Mouse (Mus musculus): ENCODE measurements at regions not wholly inside any gene's neighbourhood (a gene's known extent, or its start where the extent isn't known, plus 50 kb on each side); places are given as distances from the start of the nearest gene placed in this dataset.

DNA sequence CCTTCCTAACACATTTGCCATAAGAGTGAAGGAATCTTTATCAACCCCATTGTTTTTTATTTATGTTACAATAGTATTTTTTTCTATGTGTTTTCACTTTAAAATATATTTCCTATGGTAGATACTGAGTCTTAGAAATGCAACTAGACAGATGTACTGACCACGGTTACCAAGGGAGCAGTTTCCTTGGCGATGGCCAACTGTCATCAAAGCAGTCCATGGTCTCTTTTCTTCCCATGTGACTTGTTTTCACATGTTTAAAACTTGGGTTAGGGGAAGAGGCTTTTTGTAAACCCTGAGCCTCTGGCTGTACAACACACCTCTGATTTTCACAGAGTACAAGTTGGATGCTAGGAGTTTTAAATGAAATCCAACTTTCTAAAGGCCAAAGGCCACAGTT lies 411.9 kb upstream of the Gm765 start:
- DNase-seq (ENCODE audit: low read depth, low spot score), result no peak

DNA sequence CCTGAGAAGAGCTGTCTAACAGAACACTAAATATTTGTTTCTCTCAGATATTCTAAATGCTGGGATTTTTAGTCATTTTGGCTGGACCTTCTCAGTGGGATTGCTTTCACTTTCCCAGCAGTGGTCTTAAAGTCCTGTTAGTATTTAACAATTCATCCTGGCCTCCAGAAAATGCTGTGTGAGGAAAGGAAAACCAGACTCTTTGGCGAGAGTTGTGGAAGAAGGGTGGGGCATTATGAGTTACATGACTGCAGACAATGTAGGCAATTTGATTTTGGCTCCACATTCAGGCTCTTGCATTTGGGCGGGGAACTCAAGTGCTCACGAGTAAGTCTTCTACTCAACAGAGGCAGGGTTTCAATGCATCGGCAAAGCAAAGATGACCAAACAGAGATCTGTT lies 406.1 kb upstream of the Gm765 start:
- DNase-seq (ENCODE audit: low read depth, low spot score), result no peak

DNA sequence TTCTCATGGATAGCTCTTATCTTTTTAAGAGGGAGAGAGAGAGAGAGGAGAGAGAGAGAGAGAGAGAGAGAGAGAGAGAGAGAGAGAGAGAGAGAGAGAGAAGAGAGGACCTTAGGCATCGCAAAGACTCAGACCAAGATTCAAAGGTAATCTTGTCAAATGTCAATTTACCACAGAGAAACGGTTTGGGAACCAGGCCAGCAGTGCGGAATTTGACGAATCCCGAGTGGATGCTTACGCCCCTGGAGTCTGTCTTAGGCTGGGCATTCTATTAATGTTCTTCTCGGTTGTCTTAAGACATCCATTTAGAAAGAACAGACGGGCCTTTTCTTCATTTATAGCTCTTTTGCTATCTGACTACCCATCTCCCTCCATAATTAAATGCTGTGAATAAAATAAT lies 404.4 kb upstream of the Gm765 start:
- DNase-seq (ENCODE audit: low read depth, low spot score), result no peak

DNA sequence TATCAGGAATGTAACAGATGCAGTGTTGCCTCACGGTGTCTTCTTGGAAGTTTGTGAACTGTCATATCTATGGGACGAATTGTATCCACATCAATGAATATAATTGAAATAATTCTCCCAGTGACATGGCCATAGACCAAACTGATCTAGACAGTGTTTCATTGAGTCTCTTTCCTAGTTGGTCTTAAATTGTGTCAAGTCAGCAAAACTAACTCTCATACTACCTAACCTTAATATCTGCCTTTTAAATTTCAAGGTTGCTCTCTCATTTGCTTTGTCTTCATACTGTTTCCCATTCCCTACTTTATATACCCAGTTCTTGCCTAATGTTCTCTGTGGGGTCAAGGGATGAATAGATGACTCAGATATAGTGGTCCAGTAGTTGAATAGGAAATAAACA lies 397.9 kb upstream of the Gm765 start:
- no peak for DNase-seq (ENCODE audit: low read depth, low spot score)

DNA sequence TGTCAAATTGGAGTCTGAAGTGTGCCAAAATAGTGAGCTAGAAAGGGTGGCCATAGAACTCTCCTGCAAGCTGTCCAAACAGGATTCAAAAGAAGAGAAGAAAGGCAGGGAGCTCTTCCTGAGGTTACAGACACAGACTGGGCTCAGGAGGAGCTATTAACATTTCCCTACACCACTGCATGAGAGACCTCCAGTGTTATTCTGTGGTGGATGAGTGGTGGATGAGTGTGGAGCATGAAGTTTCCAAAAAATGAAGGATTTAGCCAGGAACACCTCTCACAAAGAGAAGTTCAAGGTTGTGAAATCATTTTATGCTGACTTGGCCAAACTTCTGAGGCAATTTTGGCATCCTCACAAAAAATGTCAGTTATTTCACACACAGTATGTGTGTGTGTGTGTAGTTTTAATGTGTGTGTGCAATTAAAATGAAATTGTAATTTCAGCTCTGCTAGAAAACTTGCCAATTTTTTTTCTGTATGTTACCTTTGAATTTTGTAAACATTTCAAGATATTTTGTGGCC lies 388.5 kb upstream of the Gm765 start:
- no peak for DNase-seq (ENCODE audit: low read depth, low spot score)

DNA sequence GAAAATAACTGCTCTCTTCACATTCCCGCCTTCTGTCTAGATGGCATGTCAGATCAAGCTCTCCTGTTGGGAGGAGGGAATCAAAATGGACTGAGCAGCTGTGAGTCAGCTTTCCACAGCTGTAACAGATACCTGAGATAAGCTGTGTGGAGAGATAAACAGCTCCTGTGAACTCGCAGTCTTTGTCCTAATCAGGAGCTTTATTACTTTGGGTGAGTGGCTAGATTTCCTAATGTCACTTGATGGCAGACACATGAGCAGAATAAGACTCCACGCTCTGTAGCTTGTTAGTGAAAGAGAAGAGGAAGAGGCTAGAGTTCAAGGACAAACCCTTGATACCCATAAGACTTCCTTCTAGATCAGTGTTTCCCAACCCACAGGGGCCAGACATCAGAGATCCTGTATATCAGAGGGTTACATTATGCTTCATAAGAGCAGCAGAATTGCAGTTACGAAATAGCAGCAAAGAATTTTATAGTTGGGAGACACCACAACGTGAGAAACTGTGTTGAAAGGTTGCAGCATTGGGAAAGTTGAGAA lies 384.1 kb upstream of the Gm765 start:
- DNase-seq (ENCODE audit: low read depth, low spot score), result no peak

DNA sequence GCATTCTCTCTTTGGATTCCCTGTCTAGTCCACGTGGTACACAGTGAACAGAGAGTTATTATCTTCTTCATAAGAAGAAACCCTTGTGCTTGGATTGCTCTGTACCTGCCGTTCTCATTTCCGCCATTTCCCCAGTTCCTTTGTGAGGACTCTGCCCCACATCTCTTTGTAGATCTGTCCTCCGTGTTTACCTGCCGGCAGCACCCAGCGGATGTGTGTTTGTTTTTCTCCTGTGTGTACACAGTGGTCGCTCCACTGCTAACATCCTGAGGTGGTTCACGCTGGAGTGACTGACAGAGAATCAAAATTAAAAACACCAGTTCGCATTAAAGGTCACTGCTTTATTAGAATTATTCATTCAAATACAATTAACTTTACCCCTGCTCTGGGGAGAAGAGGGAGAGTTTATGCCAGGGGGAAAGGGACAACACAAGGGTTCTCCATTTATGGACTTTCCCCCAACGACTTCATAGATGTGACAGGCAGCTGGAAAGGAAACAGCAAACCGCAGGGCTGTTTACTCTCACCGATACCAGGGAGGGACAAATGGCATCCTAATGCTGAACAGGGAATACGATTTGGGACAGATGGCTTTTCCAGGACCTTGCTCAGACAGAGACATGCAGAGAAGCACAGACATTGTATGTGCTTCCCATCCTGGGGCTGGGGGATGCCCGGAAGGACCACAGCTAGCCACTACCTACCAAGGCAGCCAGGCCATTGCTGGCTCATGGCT lies 362.5 kb upstream of the Gm765 start:
- DNase-seq (ENCODE audit: low read depth, low spot score), result no peak

DNA sequence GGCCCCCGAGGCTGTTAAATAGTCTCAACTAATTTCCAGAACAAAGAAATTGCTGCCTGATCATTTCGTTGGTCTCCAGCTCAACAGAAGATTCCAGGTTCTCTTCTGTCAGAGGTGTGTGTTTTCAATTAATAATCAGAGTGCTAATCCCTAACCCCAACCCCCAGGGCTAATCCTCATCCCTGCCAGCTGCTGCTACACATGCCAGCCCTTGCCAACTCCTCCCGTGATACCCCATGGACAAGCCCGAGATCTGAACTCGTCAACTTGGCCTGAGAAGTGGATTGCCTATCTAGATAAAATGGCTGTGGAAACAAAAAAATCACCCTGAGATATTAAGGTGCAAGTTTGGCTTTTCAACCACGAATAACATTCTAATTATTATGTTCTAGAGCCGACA lies 355.0 kb upstream of the Gm765 start:
- no peak for DNase-seq (ENCODE audit: low read depth, low spot score)

DNA sequence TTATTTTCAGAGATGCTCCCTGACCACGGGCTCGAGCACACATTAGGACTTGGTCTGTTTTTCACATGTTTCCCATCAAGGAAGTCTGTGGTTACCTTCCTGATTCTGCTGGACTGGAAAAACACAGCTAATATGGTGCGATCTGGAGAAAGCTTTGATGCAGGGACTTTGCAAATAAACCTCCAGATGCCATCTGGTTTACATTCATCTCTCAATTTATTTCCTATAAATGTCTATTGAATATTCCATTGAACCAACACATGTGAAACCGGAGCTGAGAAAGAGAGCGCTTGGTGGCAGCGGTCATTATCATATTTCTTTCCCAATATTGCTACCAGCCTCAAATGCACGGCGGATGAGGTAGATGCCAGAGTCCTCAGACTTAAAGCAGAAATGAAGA lies 350.9 kb upstream of the Gm765 start:
- no peak for DNase-seq (ENCODE audit: low read depth, low spot score)

DNA sequence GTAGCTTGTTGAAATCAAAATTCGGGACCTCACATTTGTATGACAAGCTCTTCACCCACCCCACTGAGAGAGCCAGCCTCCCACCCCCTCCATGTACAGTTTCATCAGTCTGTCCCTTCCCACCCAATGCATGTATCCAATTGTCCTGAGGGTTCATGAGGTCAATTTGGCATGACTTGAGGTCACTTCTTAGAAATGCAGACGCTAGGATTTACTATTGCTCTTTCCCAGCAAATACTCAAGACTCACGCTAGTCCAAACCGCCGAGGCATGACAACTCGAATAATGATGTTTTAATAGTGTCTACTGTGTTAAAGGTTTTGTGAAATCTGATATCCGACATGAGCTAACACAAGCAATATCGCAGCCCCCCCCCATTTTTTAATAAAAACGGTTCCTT lies 347.6 kb upstream of the Gm765 start:
- no peak for DNase-seq (ENCODE audit: low read depth, low spot score)

DNA sequence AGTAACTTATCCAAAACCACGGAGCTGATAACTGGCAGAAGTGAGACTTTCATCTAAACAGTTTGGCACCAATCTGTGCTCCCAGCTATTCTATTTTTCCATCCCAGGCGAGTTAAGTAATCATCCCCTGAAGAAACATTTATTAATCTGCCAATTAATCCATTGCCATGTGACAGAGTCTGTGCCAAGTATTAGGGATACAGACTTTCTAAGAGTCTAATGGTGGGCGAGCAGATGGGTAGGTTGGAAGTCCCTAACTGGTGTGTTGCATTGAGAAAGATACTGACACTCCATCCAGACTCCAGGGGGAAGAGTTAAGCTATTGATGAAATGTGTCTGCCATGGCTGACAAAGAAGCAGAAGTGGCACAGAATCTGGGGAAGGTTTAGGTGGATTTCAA lies 346.8 kb upstream of the Gm765 start:
- DNase-seq (ENCODE audit: low read depth, low spot score), result peak; percentile 20

DNA sequence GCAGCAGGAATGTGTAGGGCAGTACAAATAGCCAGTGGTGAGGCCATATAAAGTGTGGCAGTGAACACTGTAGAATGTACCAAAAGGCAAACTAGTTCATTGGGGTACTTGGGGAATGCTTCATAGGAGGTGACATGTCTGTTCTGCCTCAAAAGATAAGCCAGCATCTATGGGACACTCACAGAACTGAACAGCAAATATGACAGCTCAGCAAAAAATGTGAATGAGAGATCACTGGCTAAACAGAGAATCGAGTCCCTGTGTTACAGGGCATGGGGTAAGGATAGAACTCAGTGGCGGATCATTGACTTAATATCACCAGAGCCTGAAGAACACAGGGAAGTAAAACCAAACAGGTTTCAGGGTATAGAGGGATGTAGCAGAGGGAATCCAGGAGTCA lies 346.1 kb upstream of the Gm765 start:
- no peak for DNase-seq (ENCODE audit: low read depth, low spot score)

DNA sequence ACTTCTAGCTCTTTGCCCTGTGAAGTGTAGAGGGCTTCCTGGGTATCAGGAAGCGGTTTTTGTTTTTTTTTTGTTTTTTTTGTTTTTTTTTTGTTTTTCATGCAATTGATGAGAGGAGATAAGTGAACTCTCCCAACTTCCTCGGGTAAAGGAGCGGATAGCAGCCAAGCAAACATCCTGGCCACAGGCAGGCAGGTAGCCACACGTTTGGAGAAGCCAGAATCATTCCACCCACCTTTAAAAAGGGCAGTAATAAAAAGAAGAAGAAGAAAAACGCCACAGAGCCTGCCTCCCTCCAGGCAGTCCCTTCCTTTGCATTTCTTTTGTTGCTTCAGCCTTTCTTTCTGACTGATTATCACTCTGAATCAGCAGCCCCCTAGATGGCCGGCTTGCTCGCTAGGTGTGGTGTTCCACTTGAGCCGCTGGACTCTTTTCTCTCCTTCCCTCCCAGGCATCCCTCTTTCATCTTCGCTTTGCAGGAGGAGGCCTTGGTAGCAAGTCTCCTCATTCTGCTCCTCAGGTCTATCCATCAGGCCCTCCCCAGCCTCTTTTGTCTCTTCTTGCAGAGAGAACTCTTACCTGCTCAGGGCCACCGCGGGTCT lies 323.9 kb upstream of the Gm765 start:
- no peak for DNase-seq (ENCODE audit: low read depth, low spot score)

DNA sequence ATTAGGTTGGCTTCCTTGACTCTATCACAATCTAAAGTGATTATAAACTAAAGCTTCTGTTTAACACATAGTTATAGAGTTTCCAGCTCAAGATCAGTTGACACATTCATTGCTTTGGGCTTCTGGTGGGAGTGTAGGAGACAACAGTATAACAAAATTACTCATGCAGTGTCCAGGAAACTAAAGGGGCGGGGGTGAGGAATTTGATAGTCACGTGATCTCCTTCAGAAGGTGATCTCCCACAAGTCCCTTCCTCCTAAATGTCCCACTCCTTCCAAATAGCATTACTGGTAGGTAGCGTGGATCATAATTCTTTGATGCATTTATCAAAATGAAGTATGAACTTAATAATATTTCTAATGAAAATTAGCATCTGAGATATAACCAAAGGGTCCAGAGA lies 309.3 kb upstream of the Gm765 start:
- DNase-seq (ENCODE audit: low read depth, low spot score), result no peak

DNA sequence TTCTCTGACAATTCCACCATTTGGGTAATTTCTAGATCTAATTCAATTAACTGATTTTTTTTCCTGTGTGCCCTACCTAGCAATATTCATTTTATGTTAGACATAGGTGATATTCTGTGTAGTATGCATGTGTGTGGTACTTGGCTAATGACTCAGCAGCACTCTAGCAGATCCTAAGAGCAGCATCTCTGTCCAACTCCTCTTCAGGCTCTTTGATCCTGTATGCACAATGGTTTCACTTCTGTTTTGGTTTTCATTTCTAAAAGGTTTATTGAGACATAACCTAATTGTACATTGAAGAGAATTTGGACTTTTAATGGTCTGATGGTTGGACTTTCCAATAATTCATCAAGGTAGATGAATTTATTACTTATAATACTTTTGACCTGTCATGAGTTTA lies 308.8 kb upstream of the Gm765 start:
- DNase-seq (ENCODE audit: low read depth, low spot score), result no peak

DNA sequence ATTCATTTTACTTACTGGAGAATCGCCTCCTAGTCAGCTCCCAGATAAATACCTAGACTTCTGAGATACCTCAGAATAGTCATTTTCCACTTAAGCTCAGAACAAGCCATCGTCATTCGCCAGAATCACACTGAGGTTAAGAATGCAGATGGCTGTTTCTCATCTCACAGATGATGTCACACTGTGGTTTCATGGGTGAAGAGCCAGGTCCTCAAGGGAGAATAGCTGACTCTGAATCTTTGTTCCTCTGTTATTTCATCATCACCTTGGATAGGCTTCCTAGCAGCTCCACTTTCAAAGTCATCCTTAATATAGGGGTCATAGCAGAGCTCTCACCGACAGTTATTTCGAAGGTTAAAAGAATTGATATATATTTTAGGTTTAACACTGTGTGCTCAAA lies 297.8 kb upstream of the Gm765 start:
- no peak for DNase-seq (ENCODE audit: low read depth, low spot score)

DNA sequence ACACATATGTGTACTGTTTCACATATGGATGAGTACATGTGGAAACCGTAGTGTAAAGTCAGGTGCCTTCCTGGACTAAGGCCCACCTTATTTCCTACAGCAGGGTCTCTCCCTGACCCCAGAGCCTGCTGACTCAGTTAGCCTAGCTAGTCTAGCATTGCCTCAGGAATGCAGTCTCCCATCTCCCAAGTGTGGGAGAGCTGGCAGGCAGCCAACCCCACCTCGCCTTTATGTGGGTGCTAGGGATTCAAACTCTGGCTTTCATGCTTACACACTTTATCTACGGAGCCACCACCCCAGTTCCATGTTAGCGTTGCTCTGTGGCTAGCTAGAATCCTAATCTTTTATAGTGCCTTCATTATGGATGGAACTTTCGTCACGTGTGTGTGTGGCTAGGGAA lies 293.3 kb upstream of the Gm765 start:
- DNase-seq (ENCODE audit: low read depth, low spot score), result no peak

DNA sequence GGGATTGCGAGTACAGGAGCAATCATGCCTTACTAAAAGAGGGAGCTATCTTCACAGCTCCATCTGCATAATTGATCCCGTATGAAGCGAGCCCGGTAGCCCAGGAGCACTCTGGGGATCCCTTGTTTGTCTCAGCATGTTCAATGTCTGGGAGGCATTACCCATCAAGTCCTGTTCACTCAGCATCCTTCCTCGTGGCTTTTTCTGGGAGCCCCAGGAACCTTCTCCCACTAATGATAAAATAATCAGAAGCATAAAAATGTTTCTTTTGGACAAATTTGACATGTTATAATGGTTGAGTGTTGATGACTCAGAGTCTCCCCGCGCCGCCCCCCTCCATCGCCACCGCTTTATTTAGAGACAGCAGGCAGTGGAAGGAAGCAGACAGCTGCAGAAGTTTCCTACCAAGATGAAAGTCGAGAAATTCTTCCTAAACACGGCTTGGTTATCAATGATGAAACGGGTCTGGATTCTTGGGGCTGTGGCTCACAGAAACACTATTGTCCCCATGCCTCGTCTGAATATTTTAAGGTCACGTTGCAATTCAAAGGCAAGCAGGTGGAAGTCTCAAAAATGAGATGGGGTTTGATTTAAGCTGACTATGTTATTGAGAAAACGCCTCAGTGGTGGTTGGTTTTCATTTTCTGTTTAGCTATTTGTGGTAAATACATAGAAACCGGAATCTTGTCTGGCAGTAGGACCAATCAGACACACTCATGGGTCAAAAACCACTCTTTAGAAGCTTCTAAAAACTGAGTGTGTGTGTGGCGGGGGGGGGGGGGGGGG lies 289.9 kb upstream of the Gm765 start:
- no peak for DNase-seq (ENCODE audit: low read depth, low spot score)

DNA sequence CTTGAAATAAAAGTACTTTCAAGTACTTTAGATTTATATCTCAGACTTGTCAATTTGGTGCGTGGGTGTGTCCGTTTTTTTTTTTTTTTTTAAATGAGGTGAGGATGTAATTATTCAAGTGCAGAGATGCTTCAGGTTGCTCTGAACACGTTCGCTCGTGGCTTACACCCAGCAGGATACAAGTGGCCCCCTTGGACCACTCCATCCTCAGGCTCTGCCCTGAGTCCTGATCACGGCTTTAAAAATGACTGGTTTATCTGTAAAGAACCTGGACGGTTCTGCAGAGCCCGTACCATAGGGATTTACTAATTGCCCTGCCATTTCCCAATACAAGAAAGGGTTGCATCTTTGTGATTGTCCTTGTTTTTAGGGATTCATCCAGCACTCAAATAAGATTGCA lies 288.7 kb upstream of the Gm765 start:
- no peak for DNase-seq (ENCODE audit: low read depth, low spot score)

DNA sequence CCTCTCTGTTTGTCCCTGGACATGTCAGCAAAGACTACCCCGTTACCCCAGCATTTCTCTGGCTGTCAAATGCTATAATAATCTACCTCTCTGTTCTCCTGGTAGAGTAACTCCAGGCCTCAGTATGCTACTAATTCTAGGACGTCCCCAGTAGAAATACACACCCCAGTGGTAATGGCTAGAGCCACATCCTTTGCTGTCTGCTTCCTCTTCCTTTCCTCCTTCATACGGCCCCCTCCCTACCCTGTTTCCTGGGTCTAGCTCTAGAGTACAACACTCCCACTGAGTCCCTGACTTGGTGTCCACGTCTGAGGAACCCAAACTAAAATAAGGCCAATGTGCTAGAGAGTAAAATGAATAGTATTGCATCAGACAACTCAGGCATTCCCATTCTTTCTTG lies 287.1 kb upstream of the Gm765 start:
- no peak for DNase-seq (ENCODE audit: low read depth, low spot score)

DNA sequence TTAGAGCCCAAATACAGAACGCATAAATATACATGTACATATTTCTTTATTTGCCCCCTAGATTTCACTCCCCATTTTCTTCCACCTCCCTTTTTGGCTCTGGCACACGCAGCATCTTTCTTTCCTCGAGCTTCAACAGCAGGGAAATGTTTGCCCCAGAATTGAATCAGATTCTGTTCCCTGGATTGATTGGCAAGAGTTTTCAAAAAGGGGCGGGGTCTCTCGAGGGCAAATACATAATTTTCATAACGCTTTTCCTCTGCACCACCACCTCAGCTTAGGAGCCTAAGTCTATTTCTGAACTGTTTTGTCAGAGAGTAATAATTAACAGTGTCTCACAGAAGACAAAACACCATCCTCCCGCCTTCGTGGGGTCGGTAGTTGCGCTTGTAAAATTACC lies 283.9 kb upstream of the Gm765 start:
- peak; percentile 28 for DNase-seq (ENCODE audit: low read depth, low spot score)

DNA sequence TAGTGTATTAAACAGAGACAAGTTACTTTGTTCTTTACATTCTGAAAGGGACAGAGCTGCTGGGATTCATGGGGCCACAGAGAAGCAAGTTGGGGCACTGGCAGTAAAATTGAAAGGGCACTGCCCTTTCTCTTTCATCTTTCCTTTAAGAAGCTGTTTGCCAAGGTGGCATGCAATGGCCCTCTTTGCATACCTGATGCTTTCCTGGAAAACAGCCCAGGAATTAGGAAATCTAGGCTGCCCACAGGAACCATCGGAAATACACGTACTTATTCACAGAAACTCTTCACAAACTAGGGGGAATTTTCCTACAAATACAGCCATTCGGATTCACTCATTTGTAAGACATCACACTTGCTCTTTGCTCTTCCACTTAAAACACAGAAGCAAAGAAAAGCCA lies 278.3 kb upstream of the Gm765 start:
- DNase-seq (ENCODE audit: low read depth, low spot score), result no peak

DNA sequence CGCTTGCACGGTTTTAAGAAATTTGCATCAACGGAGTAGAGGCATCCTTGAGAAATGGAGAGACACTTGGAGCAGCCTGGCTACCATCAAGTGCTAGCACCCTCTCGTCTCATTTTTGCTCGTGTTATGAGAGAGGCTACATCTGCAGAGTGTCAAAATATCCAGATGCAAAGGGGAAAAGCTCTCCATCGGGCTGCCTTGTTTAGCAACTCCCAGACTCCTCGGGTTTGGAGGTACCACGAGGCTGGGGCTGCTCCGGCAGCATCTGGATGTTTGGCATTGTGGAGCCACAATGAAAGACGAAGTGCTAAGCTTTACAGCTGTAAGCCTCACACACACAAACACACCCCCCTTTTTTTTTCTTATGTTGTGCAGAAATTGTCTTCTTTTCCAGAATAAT lies 270.5 kb upstream of the Gm765 start:
- DNase-seq (ENCODE audit: low read depth, low spot score), result no peak
